Mouse (Mus musculus) MEL (cell line): ENCODE data around the gene Slc5a2. TPM values are rescaled to one million over a fixed set of nuclear protein-coding genes. Genes with fewer than 3 reads are reported as not detected.

Experiments
- DNase-seq: peaks from one replicate; pipeline ENCODE4 v3.0.0; 2011; ENCODE audit warnings: low read depth, low spot score
- H3K27ac ChIP-seq: 2 replicates; pipeline ENCODE4 v1.5.1; 2012; ENCODE audit warnings: low read depth, mild to moderate bottlenecking, control low read depth, low read length, moderate library complexity; ENCODE audit not compliant: control insufficient read depth
- H3K27me3 ChIP-seq, 2 experiments: fragments of 150-350 bp in 1 of 2; sonication (generic) in 1 of 2; 2 replicates each; pipeline ENCODE4 v1.6.1; 2012; ENCODE audit warnings: low read length in 2 of 2, mild to moderate bottlenecking in 2 of 2, improper control_type of control experiment in 1 of 2, moderate library complexity in 1 of 2; ENCODE audit not compliant: insufficient read depth in 2 of 2, control insufficient read depth in 1 of 2
- H3K36me3 ChIP-seq, 2 experiments: 2 replicates each; pipeline ENCODE4 v1.6.1; 2012 to 2014; ENCODE audit warnings: low read length in 2 of 2, improper control_type of control experiment in 1 of 2, inconsistent platforms in 1 of 2, mild to moderate bottlenecking in 1 of 2; ENCODE audit not compliant: insufficient read depth in 2 of 2, control insufficient read depth in 1 of 2
- H3K4me1 ChIP-seq, 2 experiments: fragments of 150-350 bp in 1 of 2; sonication (generic) in 1 of 2; 2 replicates each; pipeline ENCODE4 v1.6.1; 2012; ENCODE audit warnings: low read length in 2 of 2, improper control_type of control experiment in 1 of 2, mild to moderate bottlenecking in 1 of 2; ENCODE audit not compliant: insufficient read depth in 2 of 2, control insufficient read depth in 1 of 2
- H3K4me3 ChIP-seq, 2 experiments: fragments of 150-350 bp in 1 of 2; sonication (generic) in 1 of 2; 2 replicates each; pipeline ENCODE4 v1.5.1; 2012; ENCODE audit warnings: low read depth in 2 of 2, low read length in 2 of 2, mild to moderate bottlenecking in 2 of 2, moderate library complexity in 2 of 2, control low read depth in 1 of 2, improper control_type of control experiment in 1 of 2; ENCODE audit not compliant: control insufficient read depth in 1 of 2, insufficient read depth in 1 of 2
- H3K79me2 ChIP-seq: 2 replicates; pipeline ENCODE4 v1.6.1; 2012; ENCODE audit warnings: mild to moderate bottlenecking, low read length, moderate library complexity; ENCODE audit not compliant: control insufficient read depth, poor library complexity, insufficient read depth
- H3K9ac ChIP-seq: 2 replicates; pipeline ENCODE4 v1.6.1; 2012; ENCODE audit warnings: low read depth, mild to moderate bottlenecking, control low read depth, low read length, moderate library complexity; ENCODE audit not compliant: control insufficient read depth, poor library complexity, severe bottlenecking
- H3K9me3 ChIP-seq: fragments of 150-350 bp; sonication (generic); replicated peaks from 2 replicates; pipeline ENCODE4 v1.6.1; 2012; ENCODE audit warnings: mild to moderate bottlenecking, low read length, improper control_type of control experiment, moderate library complexity; ENCODE audit not compliant: insufficient read depth
- BHLHE40 ChIP-seq: IDR thresholded peaks from 2 replicates; pipeline ENCODE4 v1.6.1; 2012; ENCODE audit warnings: low read depth, mild to moderate bottlenecking, inconsistent platforms, low read length, improper control_type of control experiment, borderline replicate concordance
- CHD1 ChIP-seq: IDR thresholded peaks from 2 replicates; pipeline ENCODE4 v1.6.1; 2012; ENCODE audit warnings: low read depth, mild to moderate bottlenecking, inconsistent platforms, low read length, improper control_type of control experiment
- CHD2 ChIP-seq: IDR thresholded peaks from 2 replicates; pipeline ENCODE4 v1.6.1; 2011; ENCODE audit warnings: low read length, improper control_type of control experiment
- ELF1 ChIP-seq: IDR thresholded peaks from 2 replicates; pipeline ENCODE4 v1.6.1; 2014; ENCODE audit warnings: low read depth, mild to moderate bottlenecking, inconsistent platforms, low read length, improper control_type of control experiment, moderate library complexity
- EP300 ChIP-seq, 2 experiments: IDR thresholded peaks; 2 replicates each; pipeline ENCODE4 v1.6.1; 2011; ENCODE audit warnings: improper control_type of control experiment in 2 of 2, low read length in 2 of 2, low read depth in 1 of 2, mild to moderate bottlenecking in 1 of 2
- GATA1 ChIP-seq: IDR thresholded peaks from 2 replicates; pipeline ENCODE4 v1.6.1; 2011; ENCODE audit warnings: low read depth, low read length, improper control_type of control experiment
- MAFK ChIP-seq: IDR thresholded peaks from 2 replicates; pipeline ENCODE4 v1.6.1; 2011; ENCODE audit warnings: low read depth, mild to moderate bottlenecking, low read length, improper control_type of control experiment, borderline replicate concordance
- MAZ ChIP-seq: IDR thresholded peaks from 2 replicates; pipeline ENCODE4 v1.6.1; 2012; ENCODE audit warnings: low read depth, mild to moderate bottlenecking, inconsistent platforms, low read length, improper control_type of control experiment
- MYC ChIP-seq: IDR thresholded peaks from 2 replicates; pipeline ENCODE4 v1.6.1; 2011; ENCODE audit warnings: low read depth, mild to moderate bottlenecking, low read length, improper control_type of control experiment, moderate library complexity
- POLR2AphosphoS2 ChIP-seq: IDR thresholded peaks from 2 replicates; pipeline ENCODE4 v1.6.1; 2011; ENCODE audit warnings: low read length, improper control_type of control experiment
- RCOR1 ChIP-seq: IDR thresholded peaks from 2 replicates; pipeline ENCODE4 v1.6.1; 2012; ENCODE audit warnings: low read depth, mild to moderate bottlenecking, inconsistent platforms, low read length, improper control_type of control experiment
- TBP ChIP-seq: IDR thresholded peaks from 2 replicates; pipeline ENCODE4 v1.8.0; 2011; ENCODE audit warnings: low read depth, low read length, improper control_type of control experiment
- TCF12 ChIP-seq: IDR thresholded peaks from 2 replicates; pipeline ENCODE4 v1.6.1; 2014; ENCODE audit warnings: low read depth, mild to moderate bottlenecking, inconsistent platforms, low read length, improper control_type of control experiment, moderate library complexity
- UBTF ChIP-seq: IDR thresholded peaks from 2 replicates; pipeline ENCODE4 v1.6.1; 2012; ENCODE audit warnings: low read depth, mild to moderate bottlenecking, inconsistent platforms, low read length, improper control_type of control experiment, moderate library complexity, borderline replicate concordance; ENCODE audit not compliant: insufficient read depth
- USF2 ChIP-seq, 2 experiments: IDR thresholded peaks; 2 replicates each; pipeline ENCODE4 v1.6.1; 2011 to 2012; ENCODE audit warnings: improper control_type of control experiment in 2 of 2, low read length in 2 of 2, borderline replicate concordance in 1 of 2, inconsistent platforms in 1 of 2, low read depth in 1 of 2, mild to moderate bottlenecking in 1 of 2; ENCODE audit not compliant: insufficient read depth in 1 of 2
- ZNF384 ChIP-seq: IDR thresholded peaks from 2 replicates; pipeline ENCODE4 v1.6.1; 2012; ENCODE audit warnings: low read depth, mild to moderate bottlenecking, inconsistent platforms, low read length, improper control_type of control experiment
- polyA plus RNA-seq, 2 experiments: library from polyadenylated mRNA; stranded (reverse) in 1 of 2; unstranded in 1 of 2; fragments of >175 nt in 1 of 2; fragments of >200 nt in 1 of 2; gene quantifications; 2 replicates each; pipeline versions ENCODE4 v1.2.1 to v1.2.4; 2012; ENCODE audit warnings: low replicate concordance in 2 of 2, low read depth in 1 of 2; ENCODE audit not compliant: insufficient read length in 2 of 2, insufficient read depth in 1 of 2, missing spikeins in 1 of 2
- total RNA-seq: library from RNA; depleted of rRNA; stranded (reverse); fragments of 300-350 nt; gene quantifications from 2 replicates; pipeline ENCODE4 v1.2.3, GENCODE M21; 2012

The Slc5a2 gene
- total and polyA plus RNA-seq, 3 experiments = 0.25 to 0.58 TPM; not detected in 1

- peaks cover 0 to 3% of the 10 kb centered on the region in 2 experiments; a peak in 2 of 4 replicates for H3K36me3 ChIP-seq
- no peaks in the 10 kb centered on the region for H3K9me3 ChIP-seq
- no peak for TF ChIP-seq MYC
- TF ChIP-seq MAFK = no peak
- TF ChIP-seq UBTF = no peak
- no peak for TF ChIP-seq CHD2
- TF ChIP-seq ELF1 = no peak
- TF ChIP-seq USF2 (IDR thresholded peaks at IDR 0.05; ENCODE audit: borderline replicate concordance in 1 of 2, insufficient read depth in 1 of 2, low read depth in 1 of 2, low read length in 2 of 2) = no peak
- TF ChIP-seq POLR2AphosphoS2 = no peak
- no peak for TF ChIP-seq MAZ
- no peak for TF ChIP-seq ZNF384
- TF ChIP-seq TBP = no peak
- no peak for TF ChIP-seq CHD1
- H3K9ac ChIP-seq = no peak overlapping the region
- peaks cover 8 to 15% of the 10 kb centered on the region in 2 experiments for H3K4me1 ChIP-seq
- no peak overlapping the region for H3K4me3 ChIP-seq
- DNase-seq = no peak
- no peaks in the 10 kb centered on the region for H3K79me2 ChIP-seq
- H3K27ac ChIP-seq = no peak overlapping the region
- H3K27me3 ChIP-seq = peaks cover 2% of the 10 kb centered on the region in 2 experiments; a peak in 2 of 4 replicates
Measured at GRCm38 (mm10) chr7:128319140-128319539, 53.7 kb downstream of the Slc5a2 start.

GRCm38 (mm10) chr7:128320219-128320816, 54.9 kb downstream of the Slc5a2 start:
- H3K9me3 ChIP-seq = no peaks in the 10 kb centered on the region
- peak; percentile 40 for DNase-seq
- H3K4me1 ChIP-seq = peaks cover 8 to 15% of the 10 kb centered on the region in 2 experiments
- peaks cover 0 to 4% of the 10 kb centered on the region in 2 experiments; a peak in 3 of 4 replicates for H3K27me3 ChIP-seq
- no peak overlapping the region for H3K4me3 ChIP-seq
- H3K79me2 ChIP-seq = no peaks in the 10 kb centered on the region
- TF ChIP-seq GATA1 = peak; percentile 75
- TF ChIP-seq RCOR1 = 0 out of 2 replicates have a peak, but pooled peaks have one; percentile 17
- TF ChIP-seq BHLHE40 = no peak
- TF ChIP-seq EP300 (IDR thresholded peaks at IDR 0.05; ENCODE audit: low read depth in 1 of 2, low read length in 2 of 2) = peak; percentile 57 to 66
- peak; percentile 47 for TF ChIP-seq TCF12
- H3K27ac ChIP-seq = no peak overlapping the region
- no peak overlapping the region for H3K9ac ChIP-seq
- H3K36me3 ChIP-seq = peaks cover 0 to 3% of the 10 kb centered on the region in 2 experiments; a peak in 2 of 4 replicates
